Mouse (Mus musculus): Measurements from ENCODE around the gene Tmem216.

Gene Tmem216

GRCm38 (mm10) chr19:10495670-10496069, 60.4 kb downstream of the Tmem216 start:
- no peak for DNase-seq (ENCODE audit: low spot score in 2 of 2)

GRCm38 (mm10) chr19:10486264-10486738, 69.7 kb downstream of the Tmem216 start:
- DNase-seq (ENCODE audit: low spot score in 2 of 2) = peak; percentile 77 to 79
